Mouse (Mus musculus) hindbrain, embryonic 10.5 days (tissue): ENCODE results near the gene Idi2. TPM values are rescaled to one million over a fixed set of nuclear protein-coding genes. Genes with fewer than 3 reads are reported as not detected.
"Not testable (repeated sequence)": the region's sequence is repeated elsewhere in the genome, so short reads cannot be mapped to it uniquely, and the experiment has no call there.

Source experiments
- DNase-seq: peaks from one replicate; pipeline ENCODE4 v3.0.0-alpha.2; 2017; ENCODE audit warnings: low spot score
- H3K27ac ChIP-seq: fragments of 300-500 bp; sonication (generic); 2 replicates; pipeline ENCODE4 v1.5.1; 2016; ENCODE audit warnings: mild to moderate bottlenecking, moderate library complexity
- H3K27me3 ChIP-seq: fragments of 300-500 bp; sonication (generic); 2 replicates; pipeline ENCODE4 v1.6.1; 2016; ENCODE audit warnings: mild to moderate bottlenecking; ENCODE audit not compliant: poor library complexity, insufficient read depth, severe bottlenecking
- H3K36me3 ChIP-seq: fragments of 300-500 bp; sonication (generic); 2 replicates; pipeline ENCODE4 v1.6.1; 2016; ENCODE audit warnings: mild to moderate bottlenecking, moderate library complexity
- H3K4me1 ChIP-seq: fragments of 300-500 bp; sonication (generic); replicated peaks from 2 replicates; pipeline ENCODE4 v1.6.1; 2016; ENCODE audit warnings: mild to moderate bottlenecking
- H3K4me3 ChIP-seq: fragments of 300-500 bp; sonication (generic); 2 replicates; pipeline ENCODE4 v1.5.1; 2016; ENCODE audit warnings: mild to moderate bottlenecking, moderate library complexity
- H3K9me3 ChIP-seq: fragments of 300-500 bp; sonication (generic); 2 replicates; pipeline ENCODE4 v1.6.1; 2016; ENCODE audit warnings: mild to moderate bottlenecking, moderate library complexity
- WGBS: fragments of 180-500 bp; shearing (Covaris S2); methylation state at CpG from one replicate; pipeline ENCODE4 v1.1.7; 2016; 5-methylcytosine and 5-hydroxymethylcytosine counted together
- polyA plus RNA-seq: library from polyadenylated mRNA; unstranded; fragments of >200 nt; fragmentation: Nextera tagmentation; extraction: Ambion mirVana; gene quantifications from 2 replicates; pipeline ENCODE4 v1.2.1, GENCODE M21; 2016

Idi2 gene
- polyA plus RNA-seq: 0.06 TPM in 1 of 2 replicates, not detected in the other

- H3K27ac ChIP-seq, DNase-seq, H3K4me1 ChIP-seq, H3K9me3 ChIP-seq, H3K36me3 ChIP-seq, H3K4me3 ChIP-seq, H3K27me3 ChIP-seq: not testable (repeated sequence)
Measured at GRCm38 (mm10) chr13:8952563-8952962, at the start of gene Idi2. Idi2 (plus strand) TSS chr13:8952863.

- not testable (repeated sequence) for DNase-seq, H3K4me3 ChIP-seq, H3K27ac ChIP-seq, H3K4me1 ChIP-seq, H3K36me3 ChIP-seq, H3K27me3 ChIP-seq
- WGBS: 91% methylated on average over 2 of the region's 2 CpGs
- peaks cover 28% of the 10 kb centered on the region for H3K9me3 ChIP-seq
Measured at GRCm38 (mm10) chr13:8905986-8906385, 46.7 kb upstream of the Idi2 start.

GRCm38 (mm10) chr13:8913890-8914289 is 38.8 kb upstream of the Idi2 start:
- H3K27me3 ChIP-seq, DNase-seq, H3K9me3 ChIP-seq, H3K27ac ChIP-seq, H3K36me3 ChIP-seq, H3K4me3 ChIP-seq, H3K4me1 ChIP-seq: not testable (repeated sequence)
- WGBS: 93% methylated on average over 8 of the region's 8 CpGs

GRCm38 (mm10) chr13:8933499-8933898 is 19.2 kb upstream of the Idi2 start:
- H3K36me3 ChIP-seq: no peaks in the 10 kb centered on the region
- H3K27me3 ChIP-seq: no peaks in the 10 kb centered on the region
- no peak overlapping the region for H3K27ac ChIP-seq
- no peak overlapping the region for H3K4me3 ChIP-seq
- no peak for DNase-seq
- H3K9me3 ChIP-seq: no peaks in the 10 kb centered on the region
- 63% methylated on average over 2 of the region's 2 CpGs for WGBS
- no peaks in the 10 kb centered on the region for H3K4me1 ChIP-seq

- H3K4me1 ChIP-seq, H3K36me3 ChIP-seq, H3K27ac ChIP-seq, H3K9me3 ChIP-seq, H3K27me3 ChIP-seq, DNase-seq, H3K4me3 ChIP-seq: not testable (repeated sequence)
- 76% methylated on average over 6 of the region's 6 CpGs for WGBS
Measured at GRCm38 (mm10) chr13:8937611-8938140, 15.0 kb upstream of the Idi2 start.

GRCm38 (mm10) chr13:8941110-8941509 is 11.6 kb upstream of the Idi2 start:
- H3K27me3 ChIP-seq, H3K27ac ChIP-seq, H3K9me3 ChIP-seq, H3K4me3 ChIP-seq, DNase-seq, H3K36me3 ChIP-seq, H3K4me1 ChIP-seq: not testable (repeated sequence)
- WGBS: 87% methylated on average over 4 of the region's 4 CpGs

GRCm38 (mm10) chr13:8941701-8942100 is 11.0 kb upstream of the Idi2 start:
- not testable (repeated sequence) for H3K9me3 ChIP-seq, H3K27ac ChIP-seq, H3K4me1 ChIP-seq, H3K27me3 ChIP-seq, H3K36me3 ChIP-seq, DNase-seq, H3K4me3 ChIP-seq
- 89% methylated on average over 1 of the region's 5 CpGs for WGBS

- not testable (repeated sequence) for H3K36me3 ChIP-seq, H3K27me3 ChIP-seq, H3K4me3 ChIP-seq, DNase-seq, H3K9me3 ChIP-seq, H3K4me1 ChIP-seq, H3K27ac ChIP-seq
- no CpG with 5 or more reads among the region's 5 CpGs for WGBS
Measured at GRCm38 (mm10) chr13:8943828-8944227, 8.8 kb upstream of the Idi2 start.

- not testable (repeated sequence) for H3K27ac ChIP-seq, H3K27me3 ChIP-seq, DNase-seq, H3K36me3 ChIP-seq, H3K4me3 ChIP-seq, H3K4me1 ChIP-seq, H3K9me3 ChIP-seq
Measured at GRCm38 (mm10) chr13:8948131-8948530, 4.5 kb upstream of the Idi2 start, which contains the start of gene Gm9745. Gm9745 (minus strand) TSS chr13:8948231.

GRCm38 (mm10) chr13:8955127-8955526 is 2.5 kb downstream of the Idi2 start:
- WGBS: 93% methylated on average over 2 of the region's 2 CpGs
- H3K9me3 ChIP-seq: not testable (repeated sequence)

GRCm38 (mm10) chr13:8956873-8957272 is 4.2 kb downstream of the Idi2 start:
- H3K36me3 ChIP-seq, H3K27ac ChIP-seq, H3K9me3 ChIP-seq, H3K27me3 ChIP-seq, H3K4me1 ChIP-seq, H3K4me3 ChIP-seq, DNase-seq: not testable (repeated sequence)
- no CpG with 5 or more reads among the region's 5 CpGs for WGBS

More at GRCm38 (mm10) chr13:8955127-8955526, 2.5 kb downstream of the Idi2 start:
- not testable (repeated sequence) for H3K27me3 ChIP-seq, H3K4me1 ChIP-seq, H3K36me3 ChIP-seq, H3K27ac ChIP-seq, DNase-seq, H3K4me3 ChIP-seq

GRCm38 (mm10) chr13:8959058-8959457 is 6.4 kb downstream of the Idi2 start:
- WGBS: 93% methylated on average over 1 of the region's 5 CpGs
- H3K4me1 ChIP-seq, DNase-seq: not testable (repeated sequence)

GRCm38 (mm10) chr13:8959554-8959953 is 6.9 kb downstream of the Idi2 start:
- 93% methylated on average over 6 of the region's 6 CpGs for WGBS
- H3K36me3 ChIP-seq, H3K4me1 ChIP-seq, H3K9me3 ChIP-seq, H3K27ac ChIP-seq, DNase-seq, H3K4me3 ChIP-seq, H3K27me3 ChIP-seq: not testable (repeated sequence)

More at GRCm38 (mm10) chr13:8959058-8959457, 6.4 kb downstream of the Idi2 start:
- H3K9me3 ChIP-seq, H3K4me3 ChIP-seq, H3K27me3 ChIP-seq, H3K27ac ChIP-seq, H3K36me3 ChIP-seq: not testable (repeated sequence)
